Mouse (Mus musculus): ENCODE measurements around the gene Gm21970.
"Not testable (repeated sequence)": the region's sequence is repeated elsewhere in the genome, so short reads cannot be mapped to it uniquely, and the experiment has no call there.

Gm21970 gene

DNA sequence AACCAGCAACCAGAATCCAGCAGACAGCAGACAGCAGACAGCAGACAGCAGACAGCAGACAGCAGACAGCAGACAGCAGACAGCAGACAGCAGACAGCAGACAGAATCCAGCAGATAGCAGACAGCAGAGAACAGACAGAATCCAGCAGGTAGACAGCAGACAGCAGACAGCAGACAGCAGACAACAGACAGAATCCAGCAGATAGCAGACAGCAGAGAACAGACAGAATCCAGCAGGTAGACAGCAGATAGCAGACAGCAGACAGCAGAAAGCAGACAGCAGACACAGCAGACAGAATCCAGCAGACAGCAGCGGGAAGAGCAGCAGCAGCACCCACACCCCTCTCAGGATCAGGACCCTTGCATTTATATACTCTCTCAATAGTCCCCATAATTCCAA is 47.1 kb downstream of the Gm21970 start:
- DNase-seq (ENCODE audit: low read depth), result not testable (repeated sequence)

DNA sequence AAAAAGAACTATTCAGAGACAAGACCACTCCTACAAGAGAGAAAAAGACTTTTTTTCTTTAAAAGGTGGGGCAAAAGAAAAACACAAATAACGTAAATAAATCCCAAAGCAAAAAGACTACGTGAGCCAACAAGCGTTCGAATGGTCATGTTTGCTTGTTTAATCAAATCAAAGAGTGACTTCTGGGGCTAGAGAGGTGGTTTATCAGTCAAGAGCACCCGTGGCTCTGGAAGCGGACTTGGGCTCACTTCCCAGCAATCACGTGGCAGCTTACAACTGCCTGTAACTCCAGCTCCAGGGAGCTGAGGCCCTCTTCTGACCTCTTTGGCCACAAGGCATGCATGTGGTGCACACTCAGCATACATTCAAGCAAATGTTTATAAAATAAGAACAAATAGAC is 49.8 kb downstream of the Gm21970 start:
- DNase-seq (ENCODE audit: low read depth), result peak; percentile 82

DNA sequence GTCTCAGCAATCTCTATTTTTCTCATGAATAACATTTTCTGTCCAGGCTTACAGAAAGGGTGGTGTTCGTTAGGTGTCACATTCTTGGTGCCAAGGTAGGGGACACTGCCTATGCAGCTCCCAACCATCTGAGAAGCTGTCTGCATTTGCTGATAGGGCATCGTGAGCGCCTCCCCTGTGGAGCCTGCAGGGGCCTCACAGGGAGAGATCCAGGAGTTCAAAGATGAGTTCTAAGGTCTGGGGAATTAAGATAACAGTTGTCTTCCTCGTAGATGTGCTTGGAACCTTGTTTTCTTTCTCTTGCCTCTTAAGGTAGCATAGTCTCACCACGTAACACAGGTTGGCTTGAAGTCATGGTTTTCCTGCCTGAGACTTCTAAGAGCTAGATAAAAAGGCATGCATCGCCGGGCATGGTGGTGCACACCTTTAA is 50.3 kb downstream of the Gm21970 start:
- no peak for DNase-seq (ENCODE audit: low read depth)

- no peak for DNase-seq (ENCODE audit: low read depth)
Measured at GRCm38 (mm10) chr16:91442446-91442845, 50.9 kb downstream of the Gm21970 start.

DNA sequence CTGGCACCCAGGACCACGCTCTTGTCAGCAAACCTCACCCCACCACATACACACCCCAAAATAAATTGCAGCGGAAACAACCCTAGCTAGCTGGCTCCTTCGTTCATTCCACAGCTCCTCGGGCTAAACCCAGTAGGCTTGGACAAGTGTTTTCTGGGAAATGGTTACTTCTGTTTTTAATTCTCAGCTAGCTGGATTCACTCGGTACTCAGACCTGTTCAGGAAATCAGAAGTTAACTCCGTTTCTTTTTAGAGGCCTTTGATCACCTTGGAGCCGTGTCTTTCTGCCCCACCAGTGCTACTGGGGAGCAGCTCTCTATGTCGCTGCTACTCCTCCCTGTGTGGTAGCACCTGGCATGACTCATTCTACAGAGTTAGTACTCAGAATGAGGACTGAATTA is 51.7 kb downstream of the Gm21970 start:
- DNase-seq (ENCODE audit: low read depth), result no peak

DNA sequence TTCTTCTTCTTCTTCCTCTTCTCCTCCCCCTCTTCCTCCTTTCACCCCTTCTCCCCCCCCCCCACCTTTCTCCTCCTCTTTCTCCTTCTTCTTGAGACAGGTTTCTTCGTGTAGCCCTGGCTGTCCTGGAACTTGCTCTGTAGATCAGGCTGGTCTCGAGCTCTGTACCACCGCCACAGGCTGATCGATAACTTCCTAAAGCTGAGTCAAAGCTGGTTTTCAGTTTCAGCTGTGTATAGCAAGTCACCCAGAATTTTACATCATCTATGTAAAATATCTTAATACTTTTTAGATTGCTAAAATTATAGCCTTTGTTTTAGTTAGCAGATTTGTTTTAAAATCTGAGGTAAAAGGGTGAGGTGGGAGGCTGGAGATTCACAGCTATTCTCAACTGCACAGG is 53.3 kb downstream of the Gm21970 start:
- no peak for DNase-seq (ENCODE audit: low read depth)

DNA sequence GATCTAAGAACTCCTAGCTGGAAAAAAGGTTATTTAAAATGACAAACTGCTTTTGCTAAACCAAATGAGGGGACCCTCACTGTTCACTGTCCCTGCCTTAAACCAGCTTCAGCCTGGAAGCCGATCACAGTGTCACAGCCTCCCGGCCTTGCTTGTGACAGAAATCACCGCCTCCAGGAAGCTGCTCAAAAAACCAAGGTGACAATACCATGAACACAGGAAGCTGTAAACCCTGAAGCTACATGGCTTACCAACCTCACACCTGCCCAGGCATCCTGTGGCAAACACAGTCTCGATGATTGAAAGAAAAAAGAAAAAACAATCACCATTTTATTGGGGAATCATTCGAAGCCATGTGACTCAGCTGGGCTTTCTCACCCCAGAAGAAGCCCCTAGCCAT is 54.0 kb downstream of the Gm21970 start:
- no peak for DNase-seq (ENCODE audit: low read depth)

DNA sequence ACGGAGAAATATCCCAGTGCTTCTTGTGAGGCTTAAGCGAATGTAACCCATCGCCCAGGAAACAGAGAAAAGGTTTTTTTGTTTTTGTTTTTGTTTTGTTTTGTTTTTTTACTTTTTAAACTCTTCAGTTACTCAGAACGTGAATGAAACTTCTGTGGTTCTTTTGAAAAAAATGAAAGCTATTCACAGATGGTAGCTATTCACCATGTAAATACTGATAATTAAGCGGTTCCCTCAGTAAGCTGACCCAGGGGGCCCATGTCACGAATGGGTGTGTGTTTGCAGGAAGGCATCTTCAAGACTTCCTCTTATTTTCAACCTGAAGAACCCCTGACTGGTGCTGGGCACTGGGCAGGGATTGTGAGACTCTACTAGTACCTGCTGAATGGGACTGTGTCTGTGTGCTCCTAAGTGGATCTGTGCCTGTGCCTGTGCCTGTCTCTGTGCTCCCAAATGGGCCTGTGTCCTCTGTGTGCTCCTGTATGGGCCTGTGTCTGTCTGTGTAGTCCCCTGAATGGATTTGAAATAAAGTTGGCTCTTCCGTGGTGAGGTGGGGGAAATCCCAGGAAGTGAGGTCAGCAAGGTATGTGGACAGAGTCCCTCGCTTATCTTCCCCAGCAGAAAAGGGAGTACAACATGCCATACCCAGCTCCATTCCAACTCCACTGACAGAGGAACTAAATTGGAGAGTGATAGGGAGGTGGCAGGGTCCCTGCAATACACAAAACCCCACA is 55.4 kb downstream of the Gm21970 start:
- DNase-seq (ENCODE audit: low read depth), result no peak

- DNase-seq (ENCODE audit: low read depth), result peak; percentile 55
Measured at GRCm38 (mm10) chr16:91447512-91447900, 56.0 kb downstream of the Gm21970 start.

- no peak for DNase-seq (ENCODE audit: low read depth)
Measured at GRCm38 (mm10) chr16:91448088-91448487, 56.6 kb downstream of the Gm21970 start.

- no peak for DNase-seq (ENCODE audit: low read depth)
Measured at GRCm38 (mm10) chr16:91448895-91449294, 57.4 kb downstream of the Gm21970 start.

DNA sequence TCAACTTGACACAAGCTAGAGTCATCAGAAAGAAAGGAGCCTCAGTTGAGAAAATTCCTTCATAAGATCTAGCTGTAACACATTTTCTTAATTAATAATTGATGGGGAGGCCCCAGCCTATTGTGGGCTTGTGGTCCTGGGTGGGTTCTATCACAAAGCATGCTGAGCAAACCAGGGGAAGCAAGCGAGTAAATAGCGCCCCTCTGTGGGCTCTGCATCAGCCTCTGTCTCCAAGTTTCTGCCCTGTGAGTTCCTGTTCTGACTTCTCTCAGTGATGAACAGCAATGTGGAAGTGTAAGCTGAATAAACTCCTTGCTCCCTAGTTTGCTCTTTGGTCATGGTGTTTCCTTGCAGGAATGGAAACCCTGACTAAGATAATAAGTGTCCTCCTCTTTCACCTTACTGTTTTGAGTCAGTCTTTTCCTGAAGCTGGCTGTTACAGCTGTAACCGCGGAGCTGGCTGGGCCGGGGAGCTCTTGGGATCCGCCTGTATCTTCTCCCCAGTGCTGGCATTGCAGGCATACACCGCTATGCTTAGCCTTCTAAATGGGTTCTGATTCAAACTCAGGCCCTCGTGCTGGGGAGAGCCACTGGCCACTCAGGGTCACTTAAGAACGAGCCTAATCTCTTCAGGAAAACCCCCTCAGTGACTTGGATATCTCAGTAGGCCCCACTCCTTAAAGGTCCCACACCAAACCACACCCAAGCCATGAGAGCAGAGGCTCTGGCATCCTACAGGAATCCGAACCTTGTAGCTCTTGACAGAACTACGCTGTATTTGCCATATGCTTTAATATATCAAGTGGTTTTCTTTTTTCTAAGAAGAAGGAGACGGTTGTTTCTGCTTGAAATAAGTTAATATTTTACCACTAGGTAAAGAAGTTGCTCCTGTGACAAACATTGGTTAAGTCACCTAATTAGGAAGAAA is 58.9 kb downstream of the Gm21970 start:
- no peak for DNase-seq (ENCODE audit: low read depth)

GRCm38 (mm10) chr16:91451949-91452348 is 60.4 kb downstream of the Gm21970 start:
- no peak for DNase-seq (ENCODE audit: low read depth)

DNA sequence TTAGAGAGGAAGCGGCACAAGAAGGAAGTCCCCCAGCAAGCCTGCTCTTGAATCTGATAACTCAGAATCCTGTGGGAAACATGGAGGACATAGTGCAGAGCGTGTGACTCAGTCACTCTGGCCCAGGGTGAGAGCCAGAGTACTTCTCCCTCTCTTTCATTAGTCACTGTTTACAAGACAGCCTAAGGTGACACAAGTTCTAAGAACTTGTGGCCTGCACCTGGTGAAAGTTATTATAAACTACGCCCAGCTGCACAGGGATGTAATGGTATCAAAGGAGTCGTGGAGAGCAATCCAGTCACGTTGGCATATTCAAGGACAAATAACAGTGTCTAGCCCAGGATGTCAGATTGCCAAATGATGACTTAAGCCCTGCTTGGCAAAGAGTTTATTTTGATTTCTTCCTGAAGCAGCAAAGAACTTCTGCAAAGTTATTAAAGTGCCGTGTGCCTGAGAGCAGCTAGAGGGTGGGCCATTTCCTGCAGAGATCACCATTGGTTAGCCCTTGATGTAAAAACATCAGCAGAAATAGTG is 60.9 kb downstream of the Gm21970 start:
- DNase-seq (ENCODE audit: low read depth), result peak; percentile 68

DNA sequence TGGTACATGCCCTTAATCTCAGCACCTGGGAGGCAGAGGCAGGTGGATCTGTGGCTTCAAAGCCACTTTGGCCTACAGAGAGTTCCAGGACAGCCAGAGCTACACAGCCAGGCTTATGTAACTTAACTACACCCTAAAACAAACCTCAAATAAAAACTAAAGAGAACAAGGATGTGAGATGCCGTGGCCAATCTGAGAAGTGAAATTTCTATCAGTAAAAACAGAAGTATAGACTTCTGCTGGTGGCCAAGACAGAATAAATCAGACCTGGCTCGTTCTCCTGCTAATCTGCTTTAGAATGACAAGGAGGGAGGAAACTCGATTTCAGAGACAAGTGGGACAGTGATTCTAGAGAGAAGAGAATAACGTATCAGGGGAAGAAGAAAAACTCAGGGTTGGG is 64.3 kb downstream of the Gm21970 start:
- DNase-seq (ENCODE audit: low read depth), result no peak

GRCm38 (mm10) chr16:91458301-91458746 is 66.8 kb downstream of the Gm21970 start:
- DNase-seq (ENCODE audit: low read depth), result no peak

- DNase-seq (ENCODE audit: low read depth), result no peak
Measured at GRCm38 (mm10) chr16:91458976-91459375, 67.5 kb downstream of the Gm21970 start.

DNA sequence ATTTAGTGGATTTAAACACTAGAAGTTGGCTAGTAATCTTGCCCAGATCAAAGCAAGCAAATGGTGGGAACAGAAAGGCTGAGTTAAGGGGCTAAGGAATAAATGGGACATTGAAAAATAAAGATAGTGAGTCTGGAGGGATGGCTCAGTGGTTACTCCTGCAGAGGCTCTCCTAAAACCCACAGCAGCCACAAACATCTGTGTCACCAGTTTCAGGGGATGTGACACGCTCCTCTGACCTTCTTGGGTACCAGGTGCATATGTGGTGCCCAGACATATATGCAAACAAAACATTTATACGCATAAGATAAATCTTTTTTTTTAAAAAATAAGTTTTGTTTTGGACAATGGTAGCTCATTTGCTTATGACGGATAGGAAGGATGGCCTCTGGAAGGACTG is 67.9 kb downstream of the Gm21970 start:
- DNase-seq (ENCODE audit: low read depth), result no peak

- DNase-seq (ENCODE audit: low read depth), result peak; percentile 28
Measured at GRCm38 (mm10) chr16:91459841-91460370, 68.4 kb downstream of the Gm21970 start.

GRCm38 (mm10) chr16:91461066-91461638 is 69.6 kb downstream of the Gm21970 start:
- DNase-seq (ENCODE audit: low read depth), result no peak

DNA sequence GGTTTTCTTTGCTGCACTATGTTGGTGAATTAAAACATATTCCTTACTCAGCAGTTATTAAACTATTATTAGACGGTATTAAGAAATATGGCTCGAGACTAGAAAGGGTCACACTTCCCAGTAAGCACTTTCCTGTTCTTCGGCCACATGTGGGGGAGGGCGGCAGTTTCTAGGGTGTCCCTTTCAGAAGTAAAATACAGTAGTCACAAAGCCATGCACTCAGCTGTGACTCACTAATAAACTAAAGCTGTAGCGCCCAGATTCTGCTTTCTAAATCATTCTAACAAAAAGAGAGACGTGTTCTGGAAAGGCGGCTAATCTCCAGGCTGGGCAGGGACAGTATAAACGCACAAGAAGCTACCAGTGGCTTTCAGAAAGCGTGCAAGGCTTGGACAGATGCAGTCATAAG is 70.3 kb downstream of the Gm21970 start:
- DNase-seq (ENCODE audit: low read depth), result peak; percentile 27

GRCm38 (mm10) chr16:91462644-91463043 is 71.1 kb downstream of the Gm21970 start:
- DNase-seq (ENCODE audit: low read depth), result no peak
